Mouse (Mus musculus) neural tube, embryonic 14.5 days (tissue): ENCODE measurements around the gene Mtx2. TPM values are rescaled to one million over a fixed set of nuclear protein-coding genes. Genes with fewer than 3 reads are reported as not detected.

Source experiments
- ATAC-seq: fragments of 200-750 bp; cut with Nextera tagmentation; 2 replicates; pipeline ENCODE4 v1.8.0; 2017; ENCODE audit warnings: low read depth, mild to moderate bottlenecking, moderate TSS enrichment, moderate library complexity
- H3K27ac ChIP-seq: fragments of 300-500 bp; sonication (generic); 2 replicates; pipeline ENCODE4 v1.5.1; 2014; ENCODE audit warnings: low read depth, mild to moderate bottlenecking, control low read depth, low read length, moderate library complexity, mixed read lengths
- H3K27me3 ChIP-seq: fragments of 300-500 bp; sonication (generic); 2 replicates; pipeline ENCODE4 v1.6.1; 2014; ENCODE audit warnings: low read length; ENCODE audit not compliant: control insufficient read depth, insufficient read depth
- H3K36me3 ChIP-seq: fragments of 300-500 bp; sonication (generic); 2 replicates; pipeline ENCODE4 v1.6.1; 2014; ENCODE audit warnings: low read length, mixed read lengths; ENCODE audit not compliant: control insufficient read depth, insufficient read depth
- H3K4me1 ChIP-seq: fragments of 300-500 bp; sonication (generic); 2 replicates; pipeline ENCODE4 v1.6.1; 2014; ENCODE audit warnings: low read length; ENCODE audit not compliant: control insufficient read depth, insufficient read depth
- H3K4me2 ChIP-seq: fragments of 300-500 bp; sonication (generic); 2 replicates; pipeline ENCODE4 v1.6.1; 2014; ENCODE audit warnings: mild to moderate bottlenecking, low read depth, low read length, control low read depth
- H3K4me3 ChIP-seq: fragments of 300-500 bp; sonication (generic); 2 replicates; pipeline ENCODE4 v1.5.1; 2014; ENCODE audit warnings: low read depth, low read length, control low read depth, mixed read lengths
- H3K9ac ChIP-seq: fragments of 300-500 bp; sonication (generic); replicated peaks from 2 replicates; pipeline ENCODE4 v1.6.1; 2014; ENCODE audit warnings: low read depth, mild to moderate bottlenecking, control low read depth, low read length, mixed read lengths
- H3K9me3 ChIP-seq: fragments of 300-500 bp; sonication (generic); 2 replicates; pipeline ENCODE4 v1.6.1; 2016; ENCODE audit warnings: low read length; ENCODE audit not compliant: control insufficient read depth
- WGBS: fragments of 180-500 bp; shearing (Covaris S2); extraction: QIAGEN DNeasy Blood & Tissue Kit; methylation state at CpG from one replicate; pipeline ENCODE4 v1.1.7; 2014; 5-methylcytosine and 5-hydroxymethylcytosine counted together
- polyA plus RNA-seq: library from polyadenylated mRNA; unstranded; fragments of >200 nt; fragmentation: Nextera tagmentation; extraction: Ambion mirVana; gene quantifications from 2 replicates; pipeline ENCODE4 v1.2.1, GENCODE M21; 2014

The Mtx2 gene
- polyA plus RNA-seq, result 163 and 177 TPM in 2 replicates

GRCm38 (mm10) chr2:74825730-74826430 is at the start of gene Mtx2:
TSS of gene Mtx2 (plus strand) at chr2:74825803.
- Histone ChIP-seq H3K4me1 (0 out of 2 replicates have a peak, but pooled peaks cover 7% of the 10 kb centered on the region), H3K4me3 (peak within 1 kb of the TSS; percentile 60), H3K9ac (peak within 1 kb of the TSS; percentile 82), H3K4me2 (peak within 1 kb of the TSS; percentile 69), H3K27me3 (no peaks in the 10 kb centered on the region), H3K9me3 (no peaks in the 10 kb centered on the region), H3K36me3 (no peaks in the 10 kb centered on the region), H3K27ac (peak within 1 kb of the TSS; percentile 89)
- peak; percentile 94 for ATAC-seq
- WGBS, result under 1% methylated on average over 74 of the region's 74 CpGs

- Histone ChIP-seq H3K4me3 (no peak overlapping the region), H3K36me3 (no peaks in the 10 kb centered on the region), H3K4me2 (no peak overlapping the region), H3K27me3 (no peaks in the 10 kb centered on the region), H3K9ac (no peak overlapping the region), H3K27ac (no peak overlapping the region), H3K4me1 (no peaks in the 10 kb centered on the region), H3K9me3 (no peaks in the 10 kb centered on the region)
- ATAC-seq, result no peak
- 69% methylated on average over 13 of the region's 13 CpGs for WGBS
These were observed 47.9 kb upstream of the Mtx2 start for GRCm38 (mm10) chr2:74777536-74778275.

- Histone ChIP-seq H3K9me3 (no peaks in the 10 kb centered on the region), H3K27ac (no peak overlapping the region), H3K9ac (no peak overlapping the region), H3K4me3 (no peak overlapping the region), H3K4me1 (no peaks in the 10 kb centered on the region), H3K27me3 (no peaks in the 10 kb centered on the region), H3K4me2 (no peak overlapping the region), H3K36me3 (no peaks in the 10 kb centered on the region)
- no peak for ATAC-seq
- 75% methylated on average over 5 of the region's 5 CpGs for WGBS
These were observed 44.2 kb upstream of the Mtx2 start for GRCm38 (mm10) chr2:74781386-74781785.

GRCm38 (mm10) chr2:74795531-74795930 is 30.1 kb upstream of the Mtx2 start:
- Histone ChIP-seq H3K9ac (no peak overlapping the region), H3K4me3 (no peak overlapping the region), H3K27ac (no peak overlapping the region), H3K4me1 (no peaks in the 10 kb centered on the region), H3K27me3 (no peaks in the 10 kb centered on the region), H3K9me3 (no peaks in the 10 kb centered on the region), H3K4me2 (no peak overlapping the region), H3K36me3 (no peaks in the 10 kb centered on the region)
- WGBS, result 53% methylated on average over 7 of the region's 7 CpGs
- no peak for ATAC-seq

GRCm38 (mm10) chr2:74808431-74808830 is 17.2 kb upstream of the Mtx2 start:
- no peak for ATAC-seq
- WGBS, result 85% methylated on average over 5 of the region's 5 CpGs
- Histone ChIP-seq H3K9me3 (no peaks in the 10 kb centered on the region), H3K4me1 (no peaks in the 10 kb centered on the region), H3K27me3 (no peaks in the 10 kb centered on the region), H3K4me3 (no peak overlapping the region), H3K9ac (no peak overlapping the region), H3K4me2 (no peak overlapping the region), H3K27ac (no peak overlapping the region), H3K36me3 (no peaks in the 10 kb centered on the region)

- H3K4me3 ChIP-seq, result no peak overlapping the region
- H3K9me3 ChIP-seq, result no peaks in the 10 kb centered on the region
- 0 out of 2 replicates have a peak, but pooled peaks cover 7% of the 10 kb centered on the region for H3K4me1 ChIP-seq
- no peaks in the 10 kb centered on the region for H3K27me3 ChIP-seq
- no peaks in the 10 kb centered on the region for H3K36me3 ChIP-seq
- 83% methylated on average over 5 of the region's 5 CpGs for WGBS
- no peak overlapping the region for H3K27ac ChIP-seq
- no peak overlapping the region for H3K9ac ChIP-seq
- H3K4me2 ChIP-seq, result no peak overlapping the region
- no peak for ATAC-seq
These were observed 2.9 kb upstream of the Mtx2 start for GRCm38 (mm10) chr2:74822654-74823053.

GRCm38 (mm10) chr2:74825371-74825729 is 253 bp upstream of the Mtx2 start:
- Histone ChIP-seq H3K9ac (peak overlapping the region; percentile 82), H3K4me2 (peak overlapping the region; percentile 69), H3K4me3 (peak overlapping the region; percentile 60), H3K9me3 (no peaks in the 10 kb centered on the region), H3K36me3 (no peaks in the 10 kb centered on the region), H3K4me1 (0 out of 2 replicates have a peak, but pooled peaks cover 7% of the 10 kb centered on the region), H3K27me3 (no peaks in the 10 kb centered on the region), H3K27ac (peak overlapping the region; percentile 89)
- WGBS, result 78% methylated on average over 3 of the region's 3 CpGs
- ATAC-seq, result no peak

GRCm38 (mm10) chr2:74846992-74847391 is 21.4 kb downstream of the Mtx2 start:
- Histone ChIP-seq H3K4me1 (no peaks in the 10 kb centered on the region), H3K27me3 (no peaks in the 10 kb centered on the region), H3K9ac (no peak overlapping the region), H3K4me3 (no peak overlapping the region), H3K9me3 (no peaks in the 10 kb centered on the region), H3K36me3 (no peaks in the 10 kb centered on the region), H3K4me2 (no peak overlapping the region), H3K27ac (no peak overlapping the region)
- 67% methylated on average over 5 of the region's 5 CpGs for WGBS
- ATAC-seq, result no peak

GRCm38 (mm10) chr2:74847516-74847915 is 21.9 kb downstream of the Mtx2 start:
- peak; percentile 73 for ATAC-seq
- H3K36me3 ChIP-seq, result no peaks in the 10 kb centered on the region
- H3K27me3 ChIP-seq, result no peaks in the 10 kb centered on the region
- no peaks in the 10 kb centered on the region for H3K9me3 ChIP-seq
- H3K27ac ChIP-seq, result no peak overlapping the region
- 25% methylated on average over 2 of the region's 2 CpGs for WGBS
- H3K4me2 ChIP-seq, result no peak overlapping the region
- H3K4me3 ChIP-seq, result no peak overlapping the region
- no peak overlapping the region for H3K9ac ChIP-seq
- H3K4me1 ChIP-seq, result no peaks in the 10 kb centered on the region
